Mouse (Mus musculus) limb, embryonic 11.5 days (tissue): ENCODE measurements around the gene Atf1. TPM values are rescaled to one million over a fixed set of nuclear protein-coding genes. Genes with fewer than 3 reads are reported as not detected.

Experiments
- ATAC-seq: fragments of 200-750 bp; cut with Nextera tagmentation; 2 replicates; pipeline ENCODE4 v1.8.0; 2017; ENCODE audit warnings: low read depth; ENCODE audit not compliant: insufficient number of reproducible peaks, low FRiP score, low TSS enrichment
- DNase-seq: peaks from one replicate; pipeline ENCODE4 v3.0.0-alpha.2; 2015; ENCODE audit warnings: low spot score
- H3K27ac ChIP-seq: fragments of 300-500 bp; sonication (generic); replicated peaks from 2 replicates; pipeline ENCODE4 v1.5.1; 2014; ENCODE audit warnings: low read depth, mild to moderate bottlenecking, low read length
- H3K27me3 ChIP-seq: fragments of 300-500 bp; sonication (generic); 2 replicates; pipeline ENCODE4 v1.6.1; 2014; ENCODE audit warnings: mild to moderate bottlenecking, low read length, mixed read lengths; ENCODE audit not compliant: control insufficient read depth, insufficient read depth
- H3K36me3 ChIP-seq: fragments of 300-500 bp; sonication (generic); 2 replicates; pipeline ENCODE4 v1.6.1; 2014; ENCODE audit warnings: mild to moderate bottlenecking, low read length, moderate library complexity, mixed read lengths; ENCODE audit not compliant: control insufficient read depth, insufficient read depth
- H3K4me1 ChIP-seq: fragments of 300-500 bp; sonication (generic); 2 replicates; pipeline ENCODE4 v1.6.1; 2014; ENCODE audit warnings: low read length, mixed read lengths; ENCODE audit not compliant: control insufficient read depth, insufficient read depth
- H3K4me2 ChIP-seq: fragments of 300-500 bp; sonication (generic); 2 replicates; pipeline ENCODE4 v1.6.1; 2014; ENCODE audit warnings: low read depth, mild to moderate bottlenecking, moderate library complexity; ENCODE audit not compliant: severe bottlenecking
- H3K4me3 ChIP-seq: fragments of 300-500 bp; sonication (generic); 2 replicates; pipeline ENCODE4 v1.5.1; 2014; ENCODE audit warnings: low read depth, low read length
- H3K9ac ChIP-seq: fragments of 300-500 bp; sonication (generic); 2 replicates; pipeline ENCODE4 v1.6.1; 2014; ENCODE audit warnings: mild to moderate bottlenecking, low read length
- H3K9me3 ChIP-seq: fragments of 300-500 bp; sonication (generic); 2 replicates; pipeline ENCODE4 v1.6.1; 2016; ENCODE audit warnings: low read length; ENCODE audit not compliant: control insufficient read depth
- WGBS: fragments of 180-500 bp; shearing (Covaris S2); extraction: QIAGEN DNeasy Blood & Tissue Kit; methylation state at CpG from one replicate; pipeline ENCODE4 v1.1.7; 2014; 5-methylcytosine and 5-hydroxymethylcytosine counted together
- polyA plus RNA-seq: library from polyadenylated mRNA; unstranded; fragments of >200 nt; fragmentation: Nextera tagmentation; extraction: Ambion mirVana; gene quantifications from 2 replicates; pipeline ENCODE4 v1.2.1, GENCODE M21; 2014

The Atf1 gene
- 44.5 and 55.0 TPM in 2 replicates for polyA plus RNA-seq

DNA sequence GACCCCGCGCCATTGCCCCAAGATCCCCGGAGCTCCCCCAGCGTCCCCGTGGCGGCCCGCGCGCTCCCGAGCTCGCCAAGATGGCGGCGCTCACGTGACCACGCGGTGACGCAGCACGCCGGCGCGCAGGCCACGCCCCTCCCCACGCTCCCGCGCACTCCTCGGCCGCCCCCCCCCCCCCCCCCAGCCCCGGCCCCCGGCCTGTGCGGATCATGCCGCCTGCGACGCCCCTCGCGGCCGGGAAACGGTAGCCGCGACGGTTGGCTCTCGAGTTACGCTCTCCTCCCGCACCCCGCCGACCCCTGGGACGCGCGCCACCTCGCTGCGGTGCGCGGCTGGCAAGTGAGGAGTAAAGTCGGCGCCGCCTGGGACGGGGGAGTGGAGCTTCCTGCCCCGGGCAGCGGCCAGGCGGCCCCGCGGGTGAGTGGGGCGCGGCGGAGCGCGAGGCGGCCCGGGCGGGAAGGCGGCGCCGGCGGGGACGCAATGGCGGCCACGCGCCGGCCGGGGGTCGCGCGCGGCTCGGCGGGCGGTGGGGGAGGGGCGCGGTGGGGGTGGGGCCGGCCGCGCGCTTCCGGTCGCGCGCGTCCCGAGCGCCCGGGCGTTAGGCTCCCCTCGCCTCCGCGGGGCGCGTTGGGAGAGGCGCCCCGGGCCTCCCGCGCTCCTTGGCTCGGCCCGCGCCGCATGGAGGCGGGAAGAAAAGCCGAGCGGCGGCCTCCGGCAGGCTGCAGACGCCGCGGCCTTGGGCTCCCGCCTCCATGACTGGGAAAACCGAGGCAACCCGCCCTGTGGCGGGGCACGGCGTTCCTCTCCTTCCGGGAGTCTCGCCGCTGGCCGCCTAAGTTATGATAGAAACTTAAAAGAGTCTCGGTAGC, at the start of gene Atf1:
Gene Atf1 (plus strand): TSS at position 157 of the 872 bp plus-strand sequence.
- H3K36me3 ChIP-seq, result peaks cover 2% of the 10 kb centered on the region; the same call in 1 of the 2 replicates
- peak within 1 kb of the TSS; percentile 100 for H3K27ac ChIP-seq
- peaks cover 8% of the 10 kb centered on the region; the same call in 1 of the 2 replicates for H3K4me1 ChIP-seq
- DNase-seq (peak; percentile 95), ATAC-seq (peak; percentile 79)
- WGBS, result under 1% methylated on average over 89 of the region's 133 CpGs
- peak within 1 kb of the TSS; percentile 99 for H3K9ac ChIP-seq
- H3K27me3 ChIP-seq, result no peaks in the 10 kb centered on the region
- peak within 1 kb of the TSS; percentile 69 for H3K4me2 ChIP-seq
- no peaks in the 10 kb centered on the region; the same call in 1 of the 2 replicates for H3K9me3 ChIP-seq
- peak within 1 kb of the TSS; percentile 81 for H3K4me3 ChIP-seq

- 79% methylated on average over 7 of the region's 7 CpGs for WGBS
- ATAC-seq, result no peak
- Histone ChIP-seq H3K9me3 (no peaks in the 10 kb centered on the region), H3K4me1 (no peaks in the 10 kb centered on the region), H3K4me2 (no peak overlapping the region), H3K9ac (no peak overlapping the region), H3K27me3 (no peaks in the 10 kb centered on the region), H3K27ac (no peak overlapping the region), H3K36me3 (peaks cover 9% of the 10 kb centered on the region; the same call in 1 of the 2 replicates), H3K4me3 (no peak overlapping the region)
- DNase-seq, result no peak
Observed at GRCm38 (mm10) chr15:100178487-100178886, 49.1 kb upstream of the Atf1 start.

DNA sequence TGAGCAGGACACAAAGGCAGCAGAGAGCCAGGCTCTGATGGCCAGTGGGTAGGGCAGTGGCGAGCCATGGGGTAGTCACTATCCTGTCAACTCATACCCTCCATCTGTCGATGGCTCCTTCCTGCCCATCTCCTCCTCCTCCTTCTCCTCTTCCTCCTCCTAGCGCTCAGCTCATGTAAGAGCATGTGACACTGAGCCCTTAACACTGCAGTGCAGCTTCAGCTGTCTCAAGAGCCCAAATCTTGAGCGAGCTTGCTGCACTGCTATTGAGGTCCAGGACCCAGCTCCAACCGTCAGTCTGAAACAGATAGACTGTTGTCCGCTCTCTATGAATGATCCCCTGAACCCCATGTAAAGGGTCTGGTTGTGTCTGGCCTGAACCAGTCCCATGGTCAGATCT, 47.9 kb upstream of the Atf1 start:
- DNase-seq (no peak), ATAC-seq (no peak)
- H3K36me3 ChIP-seq, result peaks cover 7% of the 10 kb centered on the region; the same call in 1 of the 2 replicates
- H3K4me2 ChIP-seq, result no peak overlapping the region
- no peak overlapping the region for H3K27ac ChIP-seq
- no peak overlapping the region for H3K9ac ChIP-seq
- H3K27me3 ChIP-seq, result no peaks in the 10 kb centered on the region
- no peaks in the 10 kb centered on the region for H3K4me1 ChIP-seq
- no peak overlapping the region for H3K4me3 ChIP-seq
- no peaks in the 10 kb centered on the region for H3K9me3 ChIP-seq
- 91% methylated on average over 6 of the region's 6 CpGs for WGBS

- 95% methylated on average over 4 of the region's 4 CpGs for WGBS
- H3K4me1 ChIP-seq, result no peaks in the 10 kb centered on the region
- H3K9me3 ChIP-seq, result no peaks in the 10 kb centered on the region
- no peak overlapping the region for H3K27ac ChIP-seq
- DNase-seq (no peak), ATAC-seq (no peak)
- no peak overlapping the region for H3K9ac ChIP-seq
- H3K4me2 ChIP-seq, result no peak overlapping the region
- H3K4me3 ChIP-seq, result no peak overlapping the region
- no peaks in the 10 kb centered on the region for H3K27me3 ChIP-seq
- H3K36me3 ChIP-seq, result peaks cover 3% of the 10 kb centered on the region; the same call in 1 of the 2 replicates
Observed at GRCm38 (mm10) chr15:100180221-100180620, 47.4 kb upstream of the Atf1 start.

DNA sequence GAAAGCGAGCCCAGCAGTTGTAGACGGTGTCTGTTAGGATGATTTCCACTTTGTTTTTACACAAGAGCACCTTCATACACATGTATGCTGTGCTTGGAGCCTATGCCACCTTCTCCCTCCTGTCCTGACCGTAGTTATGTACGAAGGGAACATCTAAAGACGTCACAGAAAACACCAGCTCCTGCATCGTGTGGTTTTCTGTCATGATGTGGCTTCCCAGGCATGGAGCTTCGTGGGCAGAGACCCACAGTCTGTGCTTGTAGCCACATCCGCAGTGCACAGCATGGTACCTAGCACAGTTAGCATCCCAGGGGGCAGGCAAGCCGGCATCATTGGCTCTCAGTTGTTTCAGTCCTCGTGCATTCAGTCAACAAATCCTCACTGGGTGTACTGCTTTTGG, 45.8 kb upstream of the Atf1 start:
- H3K9ac ChIP-seq, result no peak overlapping the region
- no peak for ATAC-seq
- WGBS, result 86% methylated on average over 10 of the region's 10 CpGs
- DNase-seq, result no peak
- H3K4me2 ChIP-seq, result no peak overlapping the region
- H3K36me3 ChIP-seq, result peaks cover 6% of the 10 kb centered on the region; the same call in 1 of the 2 replicates
- H3K27me3 ChIP-seq, result no peaks in the 10 kb centered on the region
- H3K4me1 ChIP-seq, result no peaks in the 10 kb centered on the region
- no peak overlapping the region for H3K27ac ChIP-seq
- H3K4me3 ChIP-seq, result no peak overlapping the region
- no peaks in the 10 kb centered on the region for H3K9me3 ChIP-seq

GRCm38 (mm10) chr15:100182526-100183280, 44.9 kb upstream of the Atf1 start:
- Histone ChIP-seq H3K36me3 (peaks cover 7% of the 10 kb centered on the region; the same call in 1 of the 2 replicates), H3K4me2 (no peak overlapping the region), H3K4me3 (no peak overlapping the region), H3K9ac (no peak overlapping the region), H3K4me1 (no peaks in the 10 kb centered on the region), H3K27ac (no peak overlapping the region), H3K27me3 (no peaks in the 10 kb centered on the region), H3K9me3 (no peaks in the 10 kb centered on the region)
- DNase-seq (no peak), ATAC-seq (no peak)
- 85% methylated on average over 28 of the region's 28 CpGs for WGBS

- H3K27me3 ChIP-seq, result no peaks in the 10 kb centered on the region
- ATAC-seq (no peak), DNase-seq (no peak)
- H3K9ac ChIP-seq, result no peak overlapping the region
- H3K4me3 ChIP-seq, result no peak overlapping the region
- WGBS, result 92% methylated on average over 10 of the region's 10 CpGs
- H3K36me3 ChIP-seq, result peaks cover 8% of the 10 kb centered on the region; the same call in 1 of the 2 replicates
- no peak overlapping the region for H3K27ac ChIP-seq
- no peaks in the 10 kb centered on the region for H3K4me1 ChIP-seq
- H3K4me2 ChIP-seq, result no peak overlapping the region
- no peaks in the 10 kb centered on the region for H3K9me3 ChIP-seq
Observed at GRCm38 (mm10) chr15:100183510-100183909, 44.1 kb upstream of the Atf1 start.

- no peaks in the 10 kb centered on the region for H3K4me1 ChIP-seq
- no peak for ATAC-seq
- H3K9ac ChIP-seq, result no peak overlapping the region
- 88% methylated on average over 5 of the region's 5 CpGs for WGBS
- no peak overlapping the region for H3K4me3 ChIP-seq
- no peak overlapping the region for H3K27ac ChIP-seq
- H3K36me3 ChIP-seq, result peaks cover 8% of the 10 kb centered on the region; the same call in 1 of the 2 replicates
- peak; percentile 24 for DNase-seq
- H3K4me2 ChIP-seq, result no peak overlapping the region
- no peaks in the 10 kb centered on the region for H3K27me3 ChIP-seq
- no peaks in the 10 kb centered on the region for H3K9me3 ChIP-seq
Observed at GRCm38 (mm10) chr15:100184821-100185496, 42.7 kb upstream of the Atf1 start.
